21 mouse cellular contexts compared by ENCODE assay signal in the genomic region with DNA sequence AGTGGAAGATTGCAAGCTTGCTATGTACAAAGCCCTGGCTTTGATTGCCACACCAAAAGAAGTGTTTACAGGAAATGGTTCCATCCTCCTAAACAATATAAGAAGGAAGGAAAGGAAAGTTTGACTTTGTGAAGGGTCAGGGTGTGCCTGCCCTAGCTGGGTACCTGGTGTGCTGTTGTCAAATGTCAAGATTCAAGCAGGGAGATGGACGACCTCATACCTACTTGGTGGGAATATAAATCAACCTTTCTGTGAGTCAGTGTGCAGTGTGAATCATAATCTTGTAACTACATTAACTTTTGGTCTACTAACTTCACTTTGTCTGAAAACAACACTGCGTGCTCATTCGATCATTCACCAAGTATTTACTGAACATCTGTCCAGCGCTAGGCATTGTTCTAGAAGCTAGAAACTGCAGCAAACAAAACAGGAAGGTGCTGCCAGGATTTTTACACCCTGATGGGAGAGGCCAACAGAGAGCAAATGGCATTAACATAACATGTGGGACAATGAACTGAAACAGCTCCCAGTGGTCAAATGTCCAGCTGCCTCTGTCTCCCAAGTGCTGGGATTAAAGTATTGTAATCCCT. TPM values are rescaled to one million over a fixed set of nuclear protein-coding genes. Genes with fewer than 3 reads are reported as not detected.
DNase-seq lines count a peak whose midpoint lies in the region; TF ChIP-seq lines count a peak whose summit lies in the region.
"Had no signal": no experiment of that assay in that cellular context is flagged by ENCODE, and none has a peak within 500 bp of the region (broad histone marks: within the 10 kb centered on the region; RNA-seq: fewer than 3 reads in every experiment).

No protein-coding gene starts in this region.

- TF ChIP-seq CTCF in gastrocnemius, adult 2 months (IDR thresholded peaks at IDR 0.05), result no peak
- no peak for TF ChIP-seq CTCF in kidney, adult 2 months (conservative IDR thresholded peaks at IDR 0.05; ENCODE audit: insufficient read depth, insufficient read length, low read depth, low read length)

- no peaks in the 10 kb centered on the region for H3K27me3 ChIP-seq in kidney, adult 2 months (replicated peaks; ENCODE audit: control insufficient read depth, insufficient read depth, low read length)
- H3K27me3 ChIP-seq: embryonic facial prominence, embryonic 12.5 days; liver, embryonic 13.5 days; stomach, embryonic 15.5 days had no signal

- H3K36me3 ChIP-seq in kidney, adult 2 months (ENCODE audit: control insufficient read depth, insufficient read depth, low read length), result no peaks in the 10 kb centered on the region
- H3K36me3 ChIP-seq: embryonic facial prominence, embryonic 12.5 days; liver, embryonic 13.5 days; stomach, embryonic 15.5 days had no signal

- intact Hi-C loops in gastrocnemius, adult 2 months (cut with DNase I), result no loop called here
- intact Hi-C loops in gastrocnemius, postnatal 14 days (cut with DNase I; ENCODE audit: low total_unique reads), result no loop called here

- no peak for DNase-seq in gastrocnemius, adult 2 months
- no peak for DNase-seq in gastrocnemius, postnatal 14 days
- peak; percentile 23 for DNase-seq in kidney, adult 2 months
- DNase-seq in kidney, postnatal 4 days, result no peak
- DNase-seq in lung, postnatal 10 days, result peak; percentile 41
- DNase-seq in lung, adult 18-20 months, result no peak
- no peak for DNase-seq in c-Kit-positive CD71-positive TER-119-positive erythroid progenitor cells, embryonic 14.5 days (ENCODE audit: low spot score)
- no peak for DNase-seq in layer of hippocampus, postnatal 36 days
- DNase-seq: cerebellum, adult 18-20 months; liver, embryonic 13.5 days; right cerebral cortex, postnatal 4 days; thymus, postnatal 25 days had no signal

- 33% methylated on average over 4 of the region's 4 CpGs for WGBS in kidney, adult 2 months

- no peaks in the 10 kb centered on the region for H3K4me1 ChIP-seq in kidney, adult 2 months (ENCODE audit: control insufficient read depth, insufficient read depth, low read length)

- no peak for TF ChIP-seq POLR2A in kidney, adult 2 months (IDR thresholded peaks at IDR 0.05; ENCODE audit: low read depth, low read length)

- H3K4me3 ChIP-seq in gastrocnemius, adult 2 months, result no peak overlapping the region
- H3K4me3 ChIP-seq in kidney, adult 2 months (ENCODE audit: insufficient read depth, low read depth, low read length), result no peak overlapping the region
- H3K4me3 ChIP-seq: embryonic facial prominence, embryonic 12.5 days; layer of hippocampus, adult 2 months; left cerebral cortex, adult 2 months; liver, embryonic 13.5 days; megakaryocyte, embryonic 14.5 days; stomach, embryonic 15.5 days had no signal

- peak overlapping the region; percentile 74 for H3K27ac ChIP-seq in gastrocnemius, adult 2 months
- H3K27ac ChIP-seq in kidney, adult 2 months (ENCODE audit: insufficient read depth, low read depth, low read length), result no peak overlapping the region
- H3K27ac ChIP-seq: embryonic facial prominence, embryonic 12.5 days; layer of hippocampus, adult 2 months; left cerebral cortex, adult 2 months; liver, embryonic 13.5 days; stomach, embryonic 15.5 days had no signal

RNA-seq across cellular contexts. Expression of gene Zfyve19, which starts 4.5 kb away (rescaled TPM):
- total RNA-seq in gastrocnemius, adult 2 months (2021), result 10 to 100 TPM; 13.3 to 13.9 TPM
- total RNA-seq in gastrocnemius, postnatal 14 days (2021), result 10 to 100 TPM; 10.6 to 11.6 TPM
- 39.1 and 43.2 TPM in 2 replicates for polyA plus RNA-seq in kidney, adult 2 months (2012; rRNA removed)
- total RNA-seq in layer of hippocampus, postnatal 36 days (2021), result 10 to 100 TPM; 38.7 to 43.9 TPM

RNA-seq across cellular contexts. Expression of gene Dnajc17, which starts 4.6 kb away (rescaled TPM):
- 1 to 10 TPM; 6.6 to 8.6 TPM for total RNA-seq in gastrocnemius, adult 2 months (2021)
- 1 to 10 TPM; 8.2 to 8.9 TPM for total RNA-seq in gastrocnemius, postnatal 14 days (2021)
- 3.4 and 4.6 TPM in 2 replicates for polyA plus RNA-seq in kidney, adult 2 months (2012; rRNA removed)
- total RNA-seq in layer of hippocampus, postnatal 36 days (2021), result 10 to 100 TPM; 17.4 to 17.6 TPM

RNA-seq across cellular contexts. Expression of gene Ppp1r14d, which starts 25.7 kb away (rescaled TPM):
- not detected for total RNA-seq in gastrocnemius, adult 2 months (2021)
- not detected for total RNA-seq in gastrocnemius, postnatal 14 days (2021)
- 1.6 and 1.9 TPM in 2 replicates for polyA plus RNA-seq in kidney, adult 2 months (2012; rRNA removed)
- total RNA-seq in layer of hippocampus, postnatal 36 days (2021), result not detected
- total RNA-seq: common myeloid progenitor, adult 5-6 weeks; gastrocnemius, postnatal 4 days; hematopoietic stem cell, adult 5-6 weeks; layer of hippocampus, adult 2 months; left cerebral cortex, adult 2 months had no signal
- polyA plus RNA-seq: liver, embryonic 13.5 days; neural tube, embryonic 14.5 days had no signal

RNA-seq across cellular contexts. Expression of gene Gm14137, which starts 29.7 kb away (rescaled TPM):
- not detected for total RNA-seq in gastrocnemius, adult 2 months (2021)
- total RNA-seq in gastrocnemius, postnatal 14 days (2021), result under 1 TPM in 1 of 2 experiments, not detected in 1; 0.06 TPM
- polyA plus RNA-seq in kidney, adult 2 months (2012; rRNA removed), result 0.05 and 0.15 TPM in 2 replicates
- total RNA-seq in layer of hippocampus, postnatal 36 days (2021), result not detected
- total RNA-seq: common myeloid progenitor, adult 5-6 weeks; hematopoietic stem cell, adult 5-6 weeks; layer of hippocampus, adult 2 months; left cerebral cortex, adult 2 months had no signal

RNA-seq across cellular contexts. Expression of gene Spint1, which starts 33.2 kb away (rescaled TPM):
- not detected for total RNA-seq in gastrocnemius, adult 2 months (2021)
- total RNA-seq in gastrocnemius, postnatal 14 days (2021), result under 1 TPM in 1 of 2 experiments, not detected in 1; 0.64 TPM
- 86.7 and 91.1 TPM in 2 replicates for polyA plus RNA-seq in kidney, adult 2 months (2012; rRNA removed)
- total RNA-seq in layer of hippocampus, postnatal 36 days (2021), result 1 to 10 TPM; 1.7 to 2.4 TPM

Comparison
In these comparisons a context has a peak if more than half of its experiments do, and no peak if none do; other contexts are left out.
1. DNase-seq: peak in kidney, adult 2 months (single experiment) and lung, postnatal 10 days (single experiment); none in gastrocnemius, adult 2 months (single experiment), gastrocnemius, postnatal 14 days (single experiment), kidney, postnatal 4 days (0 of 2), lung, adult 18-20 months (0 of 2), c-Kit-positive CD71-positive TER-119-positive erythroid progenitor cells, embryonic 14.5 days (single experiment) and layer of hippocampus, postnatal 36 days (0 of 2).